Mouse (Mus musculus) heart, postnatal 0 days (tissue): ENCODE data around the gene Klk8.

Experiments used
- CTCF ChIP-seq: IDR thresholded peaks from 2 replicates; pipeline ENCODE4 v1.5.1; 2016; ENCODE audit warnings: antibody characterized with exemption, control low read depth, low read depth
- EP300 ChIP-seq: IDR thresholded peaks from 2 replicates; pipeline ENCODE4 v1.6.1; 2016; ENCODE audit warnings: antibody characterized with exemption, low read depth

GRCm38 (mm10) chr7:43777423-43777822, 20.0 kb upstream of the Klk8 start:
- TF ChIP-seq EP300 (no peak), CTCF (no peak)
